Mouse (Mus musculus) erythroblast, embryonic 14.5 days (primary cell): ENCODE data around the gene Stxbp2.

Source experiments
- GATA1 ChIP-seq: IDR thresholded peaks from 2 replicates; pipeline ENCODE4 v1.6.1; 2012; ENCODE audit warnings: low read length, inconsistent platforms, mixed read lengths
- TAL1 ChIP-seq: IDR thresholded peaks from 3 replicates; pipeline ENCODE4 v1.6.1; 2012; ENCODE audit warnings: low read length, inconsistent platforms, mixed read lengths

DNA sequence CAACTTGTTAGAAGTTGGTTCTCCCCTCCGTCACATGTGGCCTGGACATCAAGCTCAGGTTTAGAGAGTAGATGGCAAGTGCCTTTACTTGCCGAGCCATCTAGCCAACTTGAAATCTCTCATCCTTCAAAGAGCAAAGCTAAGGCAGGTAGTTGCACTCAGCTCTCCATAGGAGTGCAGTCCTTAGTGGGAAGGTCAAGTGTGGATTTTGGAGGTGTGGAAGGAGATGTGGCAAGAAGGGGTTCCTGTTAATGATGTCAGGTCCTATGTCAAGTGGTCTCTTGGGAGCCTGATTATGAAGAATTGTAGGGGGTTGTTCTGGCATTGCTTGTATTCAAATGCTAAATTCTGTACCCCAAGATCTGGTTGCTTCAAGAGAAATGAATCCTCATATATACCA, 36.3 kb upstream of the Stxbp2 start:
- TF ChIP-seq GATA1, result no peak
- no peak for TF ChIP-seq TAL1
